Mouse (Mus musculus) spleen, adult 18-20 months (tissue): ENCODE results near the gene Dnajc16.

Experiments
- DNase-seq, 2 experiments: peaks; one replicate each; pipeline ENCODE4 v3.0.0; 2022; ENCODE audit warnings: mixed read lengths in 2 of 2

The Dnajc16 gene

GRCm38 (mm10) chr4:141790524-141790990 is at the start of gene Dnajc16:
Gene Dnajc16, minus strand, starts transcription at chr4:141790931.
- DNase-seq: peak; percentile 92

DNA sequence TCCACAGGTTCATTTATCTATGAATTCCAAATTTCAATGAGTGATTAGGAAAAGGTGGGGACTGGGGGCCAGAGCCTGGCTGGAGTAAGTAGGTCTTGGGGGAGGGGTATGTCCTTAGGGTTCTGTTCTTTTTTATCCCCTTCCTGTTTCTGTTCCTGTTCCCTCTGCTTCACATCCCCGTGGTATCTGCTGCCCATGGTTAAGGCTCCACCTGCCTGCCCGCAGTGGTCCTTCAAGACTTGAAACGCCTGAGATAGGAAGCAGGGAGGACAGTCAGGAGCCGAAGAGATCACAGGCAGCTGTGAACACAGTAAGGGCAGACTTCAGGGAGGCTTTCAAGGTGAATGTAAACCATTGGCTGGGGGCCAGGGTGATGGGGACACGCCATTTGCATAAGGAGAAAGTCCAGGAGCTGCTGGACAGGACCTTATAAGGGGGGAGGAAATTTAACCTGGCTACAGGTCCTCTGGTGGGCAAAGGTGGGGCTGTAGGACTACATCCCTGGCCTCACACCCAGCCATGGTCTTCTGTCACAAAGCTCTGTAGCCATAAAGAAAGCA is 43.9 kb upstream of the Dnajc16 start:
- DNase-seq: no peak

- DNase-seq: no peak
Observed at GRCm38 (mm10) chr4:141833911-141834310, 43.2 kb upstream of the Dnajc16 start.

DNA sequence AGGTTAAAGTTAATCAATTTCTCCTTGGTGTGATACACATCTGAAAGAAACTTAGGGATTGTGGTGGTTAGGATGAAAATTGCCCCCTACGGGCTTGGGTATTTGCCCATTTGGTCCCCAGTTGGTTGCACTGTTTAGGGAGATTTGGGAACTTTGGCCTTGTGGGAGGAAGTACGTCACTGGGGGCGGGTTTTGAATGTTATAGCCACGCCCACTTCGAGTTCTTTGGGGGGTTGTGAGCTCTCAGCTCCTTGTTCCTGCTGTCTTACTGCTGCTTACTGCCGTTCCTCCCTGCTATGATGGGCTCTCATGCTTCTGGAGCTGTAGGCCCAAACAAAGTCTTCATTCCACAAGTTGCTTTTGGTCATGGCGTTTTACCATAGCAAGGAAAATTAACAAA is 40.6 kb upstream of the Dnajc16 start:
- no peak for DNase-seq

GRCm38 (mm10) chr4:141830381-141830780 is 39.6 kb upstream of the Dnajc16 start:
- DNase-seq: no peak

DNA sequence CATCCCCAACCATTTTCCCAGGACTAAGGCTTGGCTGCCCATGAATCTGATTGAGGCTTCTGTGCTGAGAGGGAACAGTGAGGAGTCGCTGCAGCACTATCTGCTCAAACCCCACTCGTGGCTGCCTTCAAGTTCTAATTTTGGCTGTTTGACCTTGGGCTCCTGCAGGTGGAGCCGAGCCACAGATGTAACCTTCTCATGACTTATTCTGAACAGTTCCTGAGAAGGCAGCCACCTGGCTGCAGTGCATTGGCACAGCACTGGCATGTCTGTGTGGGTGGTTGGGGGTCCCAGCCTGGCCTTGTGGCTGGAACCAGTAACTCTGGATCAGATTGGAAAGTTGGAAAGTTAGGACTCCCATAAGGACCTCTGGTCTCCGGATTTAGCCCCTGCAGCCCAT is 37.4 kb upstream of the Dnajc16 start:
- DNase-seq: no peak

GRCm38 (mm10) chr4:141827401-141827800 is 36.7 kb upstream of the Dnajc16 start:
- DNase-seq: no peak

GRCm38 (mm10) chr4:141826060-141826459 is 35.3 kb upstream of the Dnajc16 start, which contains the start of gene Cela2a:
Gene Cela2a, minus strand, starts transcription at chr4:141826160.
- no peak for DNase-seq

GRCm38 (mm10) chr4:141822979-141823378 is 32.2 kb upstream of the Dnajc16 start:
- no peak for DNase-seq

- DNase-seq: peak in 1 of 2 experiments; percentile 14
Observed at GRCm38 (mm10) chr4:141822089-141822488, 31.4 kb upstream of the Dnajc16 start.

DNA sequence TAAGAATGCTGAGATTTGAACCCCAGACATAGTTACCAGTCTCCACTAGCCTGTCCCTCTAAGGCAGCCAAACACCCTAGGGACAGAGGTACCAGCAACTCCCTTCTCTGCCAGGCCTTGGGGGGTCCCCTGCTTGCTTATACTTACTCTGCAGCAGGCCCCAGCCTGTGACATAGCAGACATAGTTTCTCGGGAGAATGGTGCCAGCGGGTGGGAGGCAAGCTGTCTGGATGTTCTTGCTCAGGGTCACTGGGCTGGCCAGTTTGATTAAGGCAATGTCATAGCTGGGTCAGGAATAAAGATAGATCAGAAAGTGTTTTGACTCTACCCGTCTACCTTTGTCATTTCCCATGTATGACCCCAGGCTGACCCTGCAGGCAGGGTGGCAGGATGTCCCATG is 30.4 kb upstream of the Dnajc16 start:
- no peak for DNase-seq

DNA sequence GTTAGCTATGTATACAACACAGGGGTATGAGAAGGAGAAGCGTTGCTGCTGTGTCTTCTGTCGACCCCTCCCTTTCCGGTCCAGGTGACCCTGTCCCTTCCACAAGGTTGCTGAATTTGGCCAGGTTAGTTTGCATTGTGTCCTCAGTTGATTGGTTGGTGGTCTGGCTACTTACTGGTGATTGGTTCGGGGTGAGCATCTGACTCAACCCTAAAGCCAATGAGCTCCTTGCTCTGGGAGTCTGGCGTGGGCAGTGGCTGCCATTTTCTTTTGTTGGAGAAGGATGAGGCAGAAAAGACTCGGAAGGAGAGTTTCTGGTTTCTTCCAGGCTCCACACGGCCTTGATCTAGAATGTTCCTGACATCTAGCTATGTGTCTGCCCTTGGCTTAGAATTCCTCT is 28.6 kb upstream of the Dnajc16 start:
- DNase-seq: no peak

GRCm38 (mm10) chr4:141818861-141819260 is 28.1 kb upstream of the Dnajc16 start:
- no peak for DNase-seq

DNA sequence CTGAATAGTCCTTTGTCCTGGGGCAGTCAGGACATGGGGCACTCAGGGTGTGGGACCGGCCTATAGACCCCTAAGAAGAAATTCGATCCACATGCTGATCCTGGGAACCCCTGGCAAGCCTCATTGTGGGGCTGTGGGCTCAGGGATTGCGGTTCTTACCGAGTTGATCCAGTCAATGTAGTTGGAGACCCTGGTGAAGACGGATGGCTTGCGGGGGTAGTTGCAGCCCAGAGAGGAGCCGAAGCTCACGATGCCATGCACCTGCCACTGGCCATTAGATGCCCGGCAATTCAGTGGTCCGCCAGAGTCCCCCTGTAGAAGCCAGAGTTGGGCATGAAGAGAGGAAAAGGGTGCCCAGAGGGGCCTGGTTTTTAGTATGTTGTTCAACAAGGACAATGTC is 27.0 kb upstream of the Dnajc16 start:
- no peak for DNase-seq

DNA sequence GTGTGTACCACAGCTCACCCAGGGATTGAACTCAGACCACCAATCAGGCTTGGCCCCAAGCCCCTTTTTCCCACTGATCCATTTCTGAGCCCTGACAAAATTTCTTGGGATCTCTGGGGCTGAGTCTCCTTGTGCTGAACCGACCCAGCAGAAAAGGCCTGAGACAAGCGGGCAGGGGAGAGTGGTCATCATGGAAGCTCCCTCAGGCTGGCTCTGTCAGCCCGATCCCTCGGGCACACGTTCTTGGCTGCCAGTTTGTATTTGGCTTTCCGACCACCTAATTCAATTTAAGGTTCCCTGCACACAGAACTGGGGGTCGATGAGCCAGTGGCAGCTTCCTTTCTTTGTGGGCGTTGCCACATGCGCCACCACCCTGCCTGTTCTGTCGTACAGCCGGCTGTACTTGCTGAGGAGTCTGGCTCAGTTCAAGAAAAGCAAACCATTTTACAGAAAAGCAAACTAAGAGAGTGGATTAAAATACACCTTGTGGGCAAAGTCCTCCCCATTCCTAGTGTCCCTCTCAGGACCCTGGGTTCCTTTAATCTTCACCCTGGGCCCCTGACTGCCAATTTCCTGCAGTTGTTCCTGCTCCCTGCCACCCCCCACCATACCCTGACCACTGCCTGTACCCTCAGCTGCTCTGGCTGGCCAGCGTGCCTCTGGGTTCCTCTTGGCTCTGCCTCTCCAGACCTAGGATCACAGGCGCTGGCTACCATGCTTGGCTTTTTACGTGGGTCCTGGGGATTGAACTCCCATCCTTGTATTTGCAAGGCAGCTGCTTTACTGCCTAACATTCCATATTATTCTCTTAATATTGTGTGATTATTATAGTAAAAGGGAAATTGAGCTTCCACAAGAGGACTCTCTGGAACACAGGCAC is 26.3 kb upstream of the Dnajc16 start:
- DNase-seq: no peak

- no peak for DNase-seq
Observed at GRCm38 (mm10) chr4:141816267-141816666, 25.5 kb upstream of the Dnajc16 start.

DNA sequence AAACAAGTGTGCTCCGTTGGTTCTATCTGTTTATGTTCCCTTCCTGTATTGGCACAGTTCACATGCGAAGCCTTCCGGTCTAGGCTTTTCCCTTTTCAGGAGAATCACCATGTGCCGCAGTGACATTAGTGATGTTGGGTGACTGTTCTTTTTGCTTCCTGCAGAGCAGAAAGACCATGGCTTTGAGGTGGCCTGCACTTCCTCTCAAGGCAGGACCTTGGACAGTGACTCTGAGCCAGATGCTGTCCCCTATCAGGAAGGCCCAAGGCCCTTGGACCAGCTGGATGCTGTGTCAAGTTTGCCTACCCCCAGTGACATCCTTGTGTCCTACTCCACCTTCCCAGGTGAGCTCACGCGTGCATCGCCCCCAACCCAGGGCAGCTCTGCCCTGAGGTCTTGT is 20.6 kb upstream of the Dnajc16 start:
- DNase-seq: no peak

DNA sequence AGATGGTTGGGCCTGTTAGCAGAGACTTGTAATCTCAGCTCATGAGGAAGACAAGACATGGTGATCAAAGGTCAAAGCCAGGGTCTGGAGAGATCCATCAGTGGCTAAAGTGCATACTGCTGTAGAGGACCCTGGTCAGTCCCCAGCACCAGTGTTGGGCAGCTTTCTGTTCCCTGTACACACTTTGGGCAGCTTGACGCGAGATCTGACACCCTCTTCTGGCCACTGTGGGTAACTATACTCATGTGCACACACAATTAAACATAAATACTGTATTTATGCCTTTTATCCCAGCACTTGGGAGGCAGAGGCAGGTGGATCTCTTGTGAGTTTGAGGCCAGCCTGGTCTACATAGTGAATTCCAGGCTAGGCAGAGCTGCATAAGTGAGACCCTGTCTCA is 20.2 kb upstream of the Dnajc16 start:
- no peak for DNase-seq

DNA sequence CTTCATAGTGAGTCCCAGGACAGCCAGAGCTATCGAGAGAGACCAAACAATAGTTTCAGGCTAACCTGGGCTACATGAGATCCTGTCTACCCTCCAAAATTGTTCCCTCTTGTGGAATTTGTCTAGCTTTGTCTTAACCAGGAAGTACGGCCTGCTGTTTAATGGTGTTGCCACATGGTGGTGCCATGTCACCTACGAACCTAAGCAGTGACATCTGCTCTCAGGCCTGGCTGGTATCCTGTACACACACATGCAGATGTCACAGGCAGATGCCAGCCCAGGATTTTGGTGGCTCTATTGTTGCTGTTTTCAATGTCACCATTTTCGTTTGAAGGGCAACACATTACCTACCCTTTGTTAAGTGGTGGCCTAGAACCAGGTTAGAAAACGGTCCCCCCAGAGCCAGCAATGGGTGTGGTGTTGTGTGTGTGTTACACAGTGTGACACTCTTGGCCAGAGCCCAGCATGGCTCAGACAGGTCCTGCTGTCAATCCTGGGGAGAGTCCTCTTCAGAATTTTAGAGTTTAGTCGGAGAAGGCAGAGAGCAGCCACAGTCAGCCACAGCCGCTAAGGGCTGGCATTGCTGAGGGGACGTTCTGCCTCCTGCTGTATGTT is 19.2 kb upstream of the Dnajc16 start:
- DNase-seq: no peak

- no peak for DNase-seq
Observed at GRCm38 (mm10) chr4:141805886-141806285, 15.2 kb upstream of the Dnajc16 start.

DNA sequence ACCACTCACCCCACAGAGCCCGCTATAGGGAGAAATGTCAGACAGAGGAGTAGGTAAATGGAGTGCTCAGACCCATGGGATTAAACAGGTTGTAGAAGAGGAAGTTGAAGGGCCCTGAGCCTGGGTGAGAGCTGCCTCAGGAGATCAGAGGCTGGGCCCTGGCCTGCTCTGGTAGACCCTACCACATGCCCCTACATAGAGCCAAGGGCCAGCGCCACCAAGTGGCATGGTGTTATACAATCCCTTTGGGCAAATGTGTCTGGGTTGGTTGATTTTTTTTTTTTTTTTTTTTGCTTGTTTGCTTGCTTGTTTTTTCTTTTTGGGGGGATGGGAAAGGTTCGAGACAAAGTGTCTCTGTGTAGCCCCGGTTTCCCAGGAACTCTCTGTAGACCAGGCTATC is 13.4 kb upstream of the Dnajc16 start:
- DNase-seq: peak in 1 of 2 experiments; percentile 30

- no peak for DNase-seq
Observed at GRCm38 (mm10) chr4:141797545-141797944, 6.8 kb upstream of the Dnajc16 start.

GRCm38 (mm10) chr4:141796954-141797353 is 6.2 kb upstream of the Dnajc16 start:
- DNase-seq: no peak

- no peak for DNase-seq
Observed at GRCm38 (mm10) chr4:141796356-141796755, 5.6 kb upstream of the Dnajc16 start.
